Mouse (Mus musculus): Measurements from ENCODE around the gene Apoc2.

Gene Apoc2

DNA sequence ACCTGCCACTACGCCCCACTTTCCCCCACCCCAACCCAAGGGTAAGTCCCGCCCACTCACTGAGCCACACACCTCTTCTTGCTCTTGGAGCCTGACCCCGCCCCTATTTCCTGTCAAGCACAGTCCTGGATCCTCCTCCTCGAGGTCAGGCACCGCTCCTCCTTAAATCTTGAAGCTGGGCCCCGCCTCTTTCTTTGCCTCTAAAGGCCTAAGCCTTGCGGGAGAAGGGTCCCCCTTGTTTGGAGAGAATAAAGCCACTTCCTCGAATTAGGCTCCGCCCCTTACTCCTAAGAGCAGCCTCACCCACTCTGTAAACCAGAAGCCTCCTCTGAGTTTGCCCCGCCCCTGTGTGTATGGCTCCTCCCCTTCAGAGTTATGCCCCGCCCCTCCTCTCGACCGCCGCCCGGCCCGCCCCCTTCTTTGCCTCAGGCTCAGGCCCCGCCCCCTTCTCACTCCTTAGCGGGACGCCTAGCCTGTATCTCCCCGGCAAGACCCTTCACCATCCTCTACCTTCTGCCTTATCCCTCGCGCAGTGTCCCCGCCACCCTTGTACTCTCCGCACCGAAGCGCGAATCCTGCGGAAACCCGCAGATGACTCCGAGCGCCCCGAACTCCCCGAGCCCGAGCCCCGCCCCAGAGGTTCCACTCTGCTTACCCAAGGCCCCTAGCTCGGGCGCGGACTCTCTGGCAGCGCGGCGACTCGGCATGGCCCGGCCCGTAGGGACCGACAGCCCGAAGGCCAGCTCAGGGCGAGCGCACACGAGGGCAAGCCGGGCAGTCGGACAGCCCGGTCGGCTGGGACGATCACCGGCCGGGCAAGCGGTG is 49.0 kb downstream of the Apoc2 start:
- DNase-seq (ENCODE audit: low spot score) = peak; percentile 86

DNA sequence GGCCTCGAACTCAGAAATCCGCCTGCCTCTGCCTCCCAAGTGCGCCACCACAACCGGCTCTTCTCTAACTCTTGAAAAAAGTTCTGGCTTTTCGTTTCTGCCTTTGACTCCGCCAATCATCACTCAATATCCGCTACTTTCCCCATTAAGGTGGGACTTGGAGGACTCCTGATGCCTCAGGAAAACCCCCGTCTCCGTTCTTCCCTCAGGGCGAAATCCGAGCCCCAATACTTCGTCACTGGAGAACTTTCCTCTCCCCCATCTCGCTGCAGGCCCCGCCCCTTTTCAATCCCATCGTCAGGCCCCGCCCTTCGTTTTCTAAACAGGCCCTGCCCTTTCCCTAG is 49.6 kb downstream of the Apoc2 start:
- DNase-seq (ENCODE audit: low spot score) = no peak

DNA sequence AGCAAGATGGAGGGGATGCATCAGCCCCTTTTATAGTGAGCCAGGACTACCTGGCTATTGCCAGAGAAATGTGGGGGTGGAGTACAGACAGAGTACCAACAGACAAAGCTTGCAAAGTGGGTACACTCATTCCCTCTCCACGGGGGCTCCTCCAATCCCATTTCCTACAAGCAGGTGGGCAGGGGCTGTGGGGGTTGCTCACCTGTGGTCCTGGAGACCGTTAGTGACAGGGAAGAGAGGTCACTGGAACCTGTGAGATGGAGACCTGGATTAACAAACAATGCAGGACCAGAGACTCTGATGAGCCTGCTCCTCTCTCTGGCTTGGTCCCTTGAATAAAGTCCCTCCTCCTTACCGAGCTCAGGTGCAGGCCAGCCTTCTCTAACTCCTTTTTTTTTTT is 50.0 kb downstream of the Apoc2 start:
- DNase-seq (ENCODE audit: low spot score) = no peak

DNA sequence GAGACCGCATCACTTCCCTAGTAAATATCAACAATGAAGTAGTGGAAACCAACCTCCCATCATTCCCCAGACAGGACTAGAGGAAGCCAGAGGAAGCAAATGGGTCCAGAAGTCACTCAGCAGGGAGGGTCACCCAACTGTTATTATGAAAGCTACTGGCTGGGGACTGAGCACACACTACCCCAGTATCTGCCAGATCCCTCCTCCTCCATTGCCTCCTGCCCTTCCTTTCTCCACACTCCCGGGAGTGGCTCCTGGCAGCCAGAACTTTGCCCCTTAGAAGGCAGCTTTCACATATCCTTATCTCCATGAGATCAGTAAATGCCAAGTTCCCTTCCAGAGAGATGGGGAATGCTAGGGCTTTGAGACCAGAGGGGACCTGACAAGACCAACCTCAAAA is 54.3 kb downstream of the Apoc2 start:
- no peak for DNase-seq (ENCODE audit: low spot score)

DNA sequence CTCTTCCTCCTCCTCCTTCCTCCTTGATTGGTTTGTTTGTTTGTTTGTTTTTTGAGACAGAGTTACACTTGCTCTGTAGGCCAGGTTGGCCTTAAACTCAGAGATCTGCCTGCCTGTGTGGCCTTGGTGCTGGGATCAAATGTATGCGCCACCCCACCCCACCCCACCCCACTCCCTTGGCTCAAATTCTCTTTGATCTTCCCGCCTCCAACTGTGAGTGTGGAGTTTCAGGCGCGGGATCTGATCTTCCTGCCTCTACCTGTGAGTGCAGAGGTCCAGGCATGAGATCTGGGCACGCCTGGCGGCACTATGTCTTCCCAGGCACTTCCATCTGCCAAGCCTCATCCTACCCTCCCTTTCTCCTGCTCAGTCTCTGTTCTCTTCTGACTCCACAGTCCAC is 55.5 kb downstream of the Apoc2 start:
- no peak for DNase-seq (ENCODE audit: low spot score)

All from ovary, postnatal 10 days (tissue).